Mouse (Mus musculus): ENCODE data around the gene Slc25a48. TPM values are rescaled to one million over a fixed set of nuclear protein-coding genes. Genes with fewer than 3 reads are reported as not detected.

Slc25a48 gene
- polyA plus RNA-seq, 1 experiment = 0.02 TPM

GRCm38 (mm10) chr13:56477271-56477670 lies 39.1 kb downstream of the Slc25a48 start:
- DNase-seq (ENCODE audit: low read depth in 1 of 2, low spot score in 2 of 2) = no peak
- H3K4me3 ChIP-seq (ENCODE audit: extremely low read depth, insufficient read depth, insufficient read length) = no peak overlapping the region
- no peak for TF ChIP-seq POLR2A (IDR thresholded peaks at IDR 0.05; ENCODE audit: low read depth, low read length)
- no peak for TF ChIP-seq CTCF (IDR thresholded peaks at IDR 0.05; ENCODE audit: extremely low read depth, insufficient read depth, insufficient read length, insufficient replicate concordance)
- 8% methylated on average over 6 of the region's 6 CpGs for WGBS
- H3K36me3 ChIP-seq (ENCODE audit: control insufficient read depth, insufficient read depth, low read length) = no peaks in the 10 kb centered on the region
- H3K27me3 ChIP-seq (ENCODE audit: control insufficient read depth, insufficient read depth, low read length) = no peaks in the 10 kb centered on the region
- H3K27ac ChIP-seq (ENCODE audit: insufficient read depth, low read length) = no peak overlapping the region
- H3K4me1 ChIP-seq (ENCODE audit: control insufficient read depth, insufficient read depth, insufficient read length) = no peaks in the 10 kb centered on the region

DNA sequence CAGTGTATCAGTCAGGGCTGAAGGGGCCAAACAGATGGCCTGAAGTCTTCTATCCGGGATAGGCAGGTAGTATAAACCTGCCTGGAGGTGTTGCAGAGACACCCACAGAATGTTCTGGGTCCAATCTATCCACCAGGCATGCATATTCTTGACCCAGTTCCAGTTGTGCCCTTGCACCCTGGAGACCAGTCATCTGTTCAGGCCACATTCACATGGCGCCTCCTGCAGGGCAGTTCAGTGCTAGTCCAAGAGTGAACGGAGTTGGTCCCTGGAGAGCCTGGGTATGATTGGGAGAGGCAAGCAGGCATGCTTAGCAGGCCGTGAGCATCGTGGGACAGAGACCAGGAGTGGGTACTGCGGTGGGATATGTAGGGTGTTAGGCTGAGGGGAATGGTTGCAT lies 39.9 kb downstream of the Slc25a48 start:
- H3K36me3 ChIP-seq (ENCODE audit: control insufficient read depth, insufficient read depth, low read length) = no peaks in the 10 kb centered on the region
- no peak overlapping the region for H3K4me3 ChIP-seq (ENCODE audit: extremely low read depth, insufficient read depth, insufficient read length)
- no peak overlapping the region for H3K27ac ChIP-seq (ENCODE audit: insufficient read depth, low read length)
- no peaks in the 10 kb centered on the region for H3K4me1 ChIP-seq (ENCODE audit: control insufficient read depth, insufficient read depth, insufficient read length)
- no peak for DNase-seq (ENCODE audit: low read depth in 1 of 2, low spot score in 2 of 2)
- H3K27me3 ChIP-seq (ENCODE audit: control insufficient read depth, insufficient read depth, low read length) = no peaks in the 10 kb centered on the region
- 80% methylated on average over 6 of the region's 6 CpGs for WGBS
- TF ChIP-seq CTCF (IDR thresholded peaks at IDR 0.05; ENCODE audit: extremely low read depth, insufficient read depth, insufficient read length, insufficient replicate concordance) = no peak
- no peak for TF ChIP-seq POLR2A (IDR thresholded peaks at IDR 0.05; ENCODE audit: low read depth, low read length)

GRCm38 (mm10) chr13:56482146-56482545 lies 44.0 kb downstream of the Slc25a48 start, which contains the start of gene Il9:
Gene Il9 (minus strand): TSS chr13:56482246.
- 79% methylated on average over 3 of the region's 3 CpGs for WGBS
- H3K27me3 ChIP-seq (ENCODE audit: control insufficient read depth, insufficient read depth, low read length) = no peaks in the 10 kb centered on the region

DNA sequence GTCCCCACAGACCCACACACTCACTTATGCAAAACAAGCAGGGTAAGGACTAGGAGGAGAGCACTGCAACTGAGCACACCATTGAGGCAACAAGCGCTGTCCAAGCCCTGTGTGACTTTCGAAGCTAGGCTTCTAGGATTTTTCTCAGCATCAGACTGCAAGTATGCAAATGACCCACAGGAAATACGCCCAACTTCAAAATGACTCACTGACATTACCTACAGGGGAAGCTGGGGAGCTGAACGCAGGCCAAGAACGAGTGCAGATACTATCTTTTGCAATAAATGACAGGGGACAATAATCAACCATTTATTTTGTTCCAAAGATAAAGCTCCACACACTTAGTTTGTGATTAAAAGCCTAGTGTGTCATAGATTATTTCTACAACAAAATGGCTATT lies 49.9 kb downstream of the Slc25a48 start:
- H3K27me3 ChIP-seq (ENCODE audit: control insufficient read depth, insufficient read depth, low read length) = no peaks in the 10 kb centered on the region
- H3K4me3 ChIP-seq (ENCODE audit: extremely low read depth, insufficient read depth, insufficient read length) = no peak overlapping the region
- TF ChIP-seq CTCF (IDR thresholded peaks at IDR 0.05; ENCODE audit: extremely low read depth, insufficient read depth, insufficient read length, insufficient replicate concordance) (no peak), POLR2A (IDR thresholded peaks at IDR 0.05; ENCODE audit: low read depth, low read length) (no peak)
- no peaks in the 10 kb centered on the region for H3K4me1 ChIP-seq (ENCODE audit: control insufficient read depth, insufficient read depth, insufficient read length)
- H3K36me3 ChIP-seq (ENCODE audit: control insufficient read depth, insufficient read depth, low read length) = no peaks in the 10 kb centered on the region
- WGBS = 24% methylated on average over 5 of the region's 5 CpGs
- H3K27ac ChIP-seq (ENCODE audit: insufficient read depth, low read length) = no peak overlapping the region
- DNase-seq (ENCODE audit: low read depth in 1 of 2, low spot score in 2 of 2) = no peak

More at GRCm38 (mm10) chr13:56482146-56482545, 44.0 kb downstream of the Slc25a48 start, which contains the start of gene Il9:
- H3K4me1 ChIP-seq (ENCODE audit: control insufficient read depth, insufficient read depth, insufficient read length) = no peaks in the 10 kb centered on the region
- no peak for TF ChIP-seq CTCF (IDR thresholded peaks at IDR 0.05; ENCODE audit: extremely low read depth, insufficient read depth, insufficient read length, insufficient replicate concordance)
- no peak for TF ChIP-seq POLR2A (IDR thresholded peaks at IDR 0.05; ENCODE audit: low read depth, low read length)
- no peaks in the 10 kb centered on the region for H3K36me3 ChIP-seq (ENCODE audit: control insufficient read depth, insufficient read depth, low read length)
- DNase-seq (ENCODE audit: low read depth in 1 of 2, low spot score in 2 of 2) = no peak
- no peak within 1 kb of the TSS for H3K27ac ChIP-seq (ENCODE audit: insufficient read depth, low read length)
- H3K4me3 ChIP-seq (ENCODE audit: extremely low read depth, insufficient read depth, insufficient read length) = no peak within 1 kb of the TSS

GRCm38 (mm10) chr13:56494440-56494839 lies 56.3 kb downstream of the Slc25a48 start:
- no peak overlapping the region for H3K27ac ChIP-seq (ENCODE audit: insufficient read depth, low read length)
- TF ChIP-seq POLR2A (IDR thresholded peaks at IDR 0.05; ENCODE audit: low read depth, low read length) (no peak), CTCF (IDR thresholded peaks at IDR 0.05; ENCODE audit: extremely low read depth, insufficient read depth, insufficient read length, insufficient replicate concordance) (no peak)
- no peaks in the 10 kb centered on the region for H3K27me3 ChIP-seq (ENCODE audit: control insufficient read depth, insufficient read depth, low read length)
- H3K4me3 ChIP-seq (ENCODE audit: extremely low read depth, insufficient read depth, insufficient read length) = no peak overlapping the region
- no peaks in the 10 kb centered on the region for H3K4me1 ChIP-seq (ENCODE audit: control insufficient read depth, insufficient read depth, insufficient read length)
- H3K36me3 ChIP-seq (ENCODE audit: control insufficient read depth, insufficient read depth, low read length) = no peaks in the 10 kb centered on the region
- no peak for DNase-seq (ENCODE audit: low read depth in 1 of 2, low spot score in 2 of 2)
- WGBS = 83% methylated on average over 3 of the region's 3 CpGs

- 83% methylated on average over 3 of the region's 3 CpGs for WGBS
- no peak overlapping the region for H3K4me3 ChIP-seq (ENCODE audit: extremely low read depth, insufficient read depth, insufficient read length)
- no peaks in the 10 kb centered on the region for H3K27me3 ChIP-seq (ENCODE audit: control insufficient read depth, insufficient read depth, low read length)
- no peak for DNase-seq (ENCODE audit: low read depth in 1 of 2, low spot score in 2 of 2)
- no peaks in the 10 kb centered on the region for H3K36me3 ChIP-seq (ENCODE audit: control insufficient read depth, insufficient read depth, low read length)
- TF ChIP-seq POLR2A (IDR thresholded peaks at IDR 0.05; ENCODE audit: low read depth, low read length) (no peak), CTCF (IDR thresholded peaks at IDR 0.05; ENCODE audit: extremely low read depth, insufficient read depth, insufficient read length, insufficient replicate concordance) (no peak)
- no peaks in the 10 kb centered on the region; the same call in 1 of the 2 replicates for H3K4me1 ChIP-seq (ENCODE audit: control insufficient read depth, insufficient read depth, insufficient read length)
- H3K27ac ChIP-seq (ENCODE audit: insufficient read depth, low read length) = no peak overlapping the region
These were observed 62.0 kb downstream of the Slc25a48 start for GRCm38 (mm10) chr13:56500132-56500531.

- Histone ChIP-seq H3K4me3 (ENCODE audit: extremely low read depth, insufficient read depth, insufficient read length) (no peak overlapping the region), H3K27ac (ENCODE audit: insufficient read depth, low read length) (no peak overlapping the region), H3K4me1 (ENCODE audit: control insufficient read depth, insufficient read depth, insufficient read length) (no peaks in the 10 kb centered on the region; the same call in 1 of the 2 replicates), H3K27me3 (ENCODE audit: control insufficient read depth, insufficient read depth, low read length) (no peaks in the 10 kb centered on the region), H3K36me3 (ENCODE audit: control insufficient read depth, insufficient read depth, low read length) (no peaks in the 10 kb centered on the region)
- DNase-seq (ENCODE audit: low read depth in 1 of 2, low spot score in 2 of 2) = no peak
- 95% methylated on average over 8 of the region's 8 CpGs for WGBS
- TF ChIP-seq POLR2A (IDR thresholded peaks at IDR 0.05; ENCODE audit: low read depth, low read length) (no peak), CTCF (IDR thresholded peaks at IDR 0.05; ENCODE audit: extremely low read depth, insufficient read depth, insufficient read length, insufficient replicate concordance) (no peak)
These were observed 62.5 kb downstream of the Slc25a48 start for GRCm38 (mm10) chr13:56500636-56501035.
